Mouse (Mus musculus) forebrain, embryonic 10.5 days (tissue): ENCODE measurements around the gene Mcee. TPM values are rescaled to one million over a fixed set of nuclear protein-coding genes. Genes with fewer than 3 reads are reported as not detected.

Experiments
- DNase-seq: peaks from one replicate; pipeline ENCODE4 v3.0.0-alpha.2; 2017; ENCODE audit warnings: low spot score; ENCODE audit errors: extremely low spot score
- H3K27ac ChIP-seq: fragments of 300-500 bp; sonication (generic); 2 replicates; pipeline ENCODE4 v1.5.1; 2016; ENCODE audit warnings: mild to moderate bottlenecking
- H3K27me3 ChIP-seq: fragments of 300-500 bp; sonication (generic); 2 replicates; pipeline ENCODE4 v1.6.1; 2016; ENCODE audit warnings: mild to moderate bottlenecking; ENCODE audit not compliant: poor library complexity, severe bottlenecking
- H3K36me3 ChIP-seq: fragments of 300-500 bp; sonication (generic); replicated peaks from 2 replicates; pipeline ENCODE4 v1.6.1; 2016; ENCODE audit warnings: mild to moderate bottlenecking, moderate library complexity
- H3K4me1 ChIP-seq: fragments of 300-500 bp; sonication (generic); 2 replicates; pipeline ENCODE4 v1.6.1; 2016
- H3K4me3 ChIP-seq: fragments of 300-500 bp; sonication (generic); 2 replicates; pipeline ENCODE4 v1.5.1; 2016; ENCODE audit warnings: mild to moderate bottlenecking, moderate library complexity
- H3K9me3 ChIP-seq: fragments of 300-500 bp; sonication (generic); 2 replicates; pipeline ENCODE4 v1.6.1; 2016; ENCODE audit warnings: mild to moderate bottlenecking, moderate library complexity
- WGBS: fragments of 180-500 bp; shearing (Covaris S2); methylation state at CpG from one replicate; pipeline ENCODE4 v1.1.7; 2016; 5-methylcytosine and 5-hydroxymethylcytosine counted together
- polyA plus RNA-seq: library from polyadenylated mRNA; unstranded; fragments of >200 nt; fragmentation: Nextera tagmentation; extraction: Ambion mirVana; gene quantifications from 2 replicates; pipeline ENCODE4 v1.2.1, GENCODE M21; 2016

Gene Mcee
- polyA plus RNA-seq, 1 experiment from 2014 or later = 43.8 TPM

DNA sequence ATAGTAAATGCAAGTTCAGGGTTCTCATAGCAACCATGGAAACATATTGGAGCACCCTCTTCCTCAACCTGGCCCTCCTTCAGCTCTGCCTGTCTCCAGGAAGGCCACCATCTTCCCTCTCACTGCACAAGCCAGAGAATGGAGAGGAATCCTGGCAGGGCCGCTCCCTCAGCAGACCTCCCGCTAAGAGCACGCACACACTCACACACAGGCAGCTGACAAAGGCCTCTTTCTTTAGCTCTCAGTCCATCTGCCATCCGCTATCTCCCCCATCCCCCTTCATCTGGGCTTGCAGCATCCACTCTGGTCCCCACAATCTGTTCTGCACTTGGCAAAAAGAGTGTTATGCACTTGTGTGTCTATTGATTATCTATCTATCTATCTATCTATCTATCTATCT lies 59.0 kb downstream of the Mcee start:
- Histone ChIP-seq H3K9me3 (no peaks in the 10 kb centered on the region), H3K27ac (no peak overlapping the region), H3K27me3 (no peaks in the 10 kb centered on the region), H3K4me3 (no peak overlapping the region), H3K36me3 (no peaks in the 10 kb centered on the region), H3K4me1 (0 out of 2 replicates have a peak, but pooled peaks cover 3% of the 10 kb centered on the region)
- no peak for DNase-seq
- 45% methylated on average over 4 of the region's 4 CpGs for WGBS

DNA sequence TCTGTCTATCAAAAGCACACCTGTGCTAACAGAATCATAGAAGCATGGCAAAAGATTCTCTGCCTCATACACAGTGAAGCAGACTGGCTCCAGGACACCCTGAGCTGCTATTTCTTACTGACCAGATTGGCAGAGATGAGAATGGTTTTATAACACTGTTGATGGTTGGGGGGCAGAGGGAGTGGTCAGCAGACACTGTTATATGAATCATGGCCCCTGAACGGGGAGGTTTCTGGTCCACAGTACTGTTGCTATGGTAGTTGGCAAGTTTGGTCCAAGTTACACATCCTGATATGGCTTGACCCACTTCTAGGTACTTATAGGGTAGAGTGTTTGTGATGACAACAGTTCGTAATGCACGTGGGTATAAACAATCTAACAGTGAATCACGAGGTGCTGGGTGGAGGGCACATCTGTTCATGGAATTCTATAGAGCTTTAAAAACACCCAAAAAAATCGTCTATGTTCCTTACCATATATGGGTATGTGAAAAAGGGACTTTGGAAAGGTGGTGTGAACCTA lies 59.5 kb downstream of the Mcee start:
- Histone ChIP-seq H3K4me1 (0 out of 2 replicates have a peak, but pooled peaks cover 3% of the 10 kb centered on the region), H3K9me3 (no peaks in the 10 kb centered on the region), H3K27ac (no peak overlapping the region), H3K4me3 (no peak overlapping the region), H3K36me3 (no peaks in the 10 kb centered on the region), H3K27me3 (no peaks in the 10 kb centered on the region)
- DNase-seq = no peak
- WGBS = 90% methylated on average over 5 of the region's 5 CpGs

DNA sequence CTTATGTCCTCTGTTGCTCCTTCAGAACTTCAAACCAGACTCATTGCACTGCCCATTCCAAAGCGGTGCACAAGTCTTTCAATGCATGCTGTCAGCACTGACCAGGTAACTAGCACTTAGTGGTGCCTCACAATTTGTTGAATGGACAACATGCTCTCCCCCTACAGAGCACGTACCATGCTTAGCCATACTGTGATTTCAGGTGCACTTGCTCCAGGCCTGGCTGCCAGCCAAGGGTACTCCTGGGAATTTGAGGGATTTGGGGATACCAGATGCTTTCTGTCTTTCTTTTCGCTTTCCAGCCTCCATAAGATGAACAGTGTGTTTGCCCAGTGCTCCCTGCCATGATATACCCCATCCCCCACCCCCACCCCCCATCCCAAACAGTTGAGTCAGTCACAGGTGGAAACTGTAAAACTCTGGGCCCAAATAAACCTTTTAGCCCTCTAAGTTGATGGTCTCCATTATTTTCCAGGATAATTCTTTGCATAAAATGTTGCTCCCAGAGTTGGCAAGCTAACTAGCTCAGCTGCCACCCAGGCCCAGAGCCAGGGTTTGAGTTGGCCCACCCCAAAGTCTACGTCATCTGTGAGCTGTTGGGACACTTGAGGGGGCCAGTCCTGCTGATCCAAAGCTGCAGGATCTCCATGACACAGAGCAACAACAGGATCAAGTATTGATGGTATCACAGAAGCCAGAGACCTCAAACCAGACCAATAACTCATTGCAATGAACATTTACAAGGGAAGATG lies 60.2 kb downstream of the Mcee start:
- Histone ChIP-seq H3K4me3 (no peak overlapping the region), H3K4me1 (0 out of 2 replicates have a peak, but pooled peaks cover 3% of the 10 kb centered on the region), H3K27ac (no peak overlapping the region), H3K9me3 (no peaks in the 10 kb centered on the region), H3K36me3 (no peaks in the 10 kb centered on the region), H3K27me3 (no peaks in the 10 kb centered on the region)
- WGBS = 86% methylated on average over 4 of the region's 4 CpGs
- DNase-seq = no peak

DNA sequence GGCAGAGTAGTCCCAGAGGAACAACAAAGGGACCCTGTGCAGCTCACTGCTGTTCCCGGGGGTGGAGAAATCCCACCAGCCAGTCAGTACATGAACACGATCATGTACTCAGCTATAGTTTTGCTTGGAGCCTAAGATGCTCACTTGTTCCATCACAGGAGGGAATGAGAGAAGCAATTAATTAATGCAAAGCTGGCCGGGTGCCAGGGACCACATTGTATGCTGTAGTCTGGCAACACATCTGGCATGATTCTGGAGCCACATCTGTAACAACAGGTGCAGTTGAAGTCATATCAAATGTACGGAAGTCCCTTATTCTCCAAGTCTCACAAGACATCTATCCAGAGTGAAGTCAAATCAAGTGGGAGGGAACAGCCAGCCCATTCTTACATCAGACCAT lies 63.8 kb downstream of the Mcee start:
- 0 out of 2 replicates have a peak, but pooled peaks cover 3% of the 10 kb centered on the region for H3K4me1 ChIP-seq
- no peak overlapping the region for H3K4me3 ChIP-seq
- H3K36me3 ChIP-seq = no peaks in the 10 kb centered on the region
- no peaks in the 10 kb centered on the region for H3K27me3 ChIP-seq
- WGBS = 91% methylated on average over 4 of the region's 4 CpGs
- no peak for DNase-seq
- no peaks in the 10 kb centered on the region for H3K9me3 ChIP-seq
- no peak overlapping the region for H3K27ac ChIP-seq

DNA sequence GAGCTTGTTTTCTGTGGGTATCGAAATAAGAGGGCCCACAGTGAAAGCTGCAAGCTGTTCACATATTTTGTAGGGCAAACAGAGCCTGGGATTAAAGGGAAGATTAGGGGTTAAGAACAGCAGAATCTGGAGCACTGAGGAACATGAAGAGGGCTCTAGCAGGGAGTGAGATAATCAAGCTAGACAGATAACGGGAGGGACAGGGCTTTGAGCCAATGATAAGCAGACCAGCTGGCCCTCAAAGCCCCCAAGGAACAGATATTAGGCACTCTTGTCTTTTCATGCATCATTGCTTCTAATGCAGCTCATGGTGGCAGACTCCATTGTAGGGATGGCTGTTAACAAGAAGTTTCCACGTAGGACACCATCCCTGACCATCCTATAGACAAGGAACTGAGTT lies 64.3 kb downstream of the Mcee start:
- H3K36me3 ChIP-seq = no peaks in the 10 kb centered on the region
- no peaks in the 10 kb centered on the region for H3K27me3 ChIP-seq
- H3K4me1 ChIP-seq = no peaks in the 10 kb centered on the region
- H3K4me3 ChIP-seq = no peak overlapping the region
- 81% methylated on average over 3 of the region's 3 CpGs for WGBS
- H3K9me3 ChIP-seq = no peaks in the 10 kb centered on the region
- no peak for DNase-seq
- H3K27ac ChIP-seq = no peak overlapping the region

DNA sequence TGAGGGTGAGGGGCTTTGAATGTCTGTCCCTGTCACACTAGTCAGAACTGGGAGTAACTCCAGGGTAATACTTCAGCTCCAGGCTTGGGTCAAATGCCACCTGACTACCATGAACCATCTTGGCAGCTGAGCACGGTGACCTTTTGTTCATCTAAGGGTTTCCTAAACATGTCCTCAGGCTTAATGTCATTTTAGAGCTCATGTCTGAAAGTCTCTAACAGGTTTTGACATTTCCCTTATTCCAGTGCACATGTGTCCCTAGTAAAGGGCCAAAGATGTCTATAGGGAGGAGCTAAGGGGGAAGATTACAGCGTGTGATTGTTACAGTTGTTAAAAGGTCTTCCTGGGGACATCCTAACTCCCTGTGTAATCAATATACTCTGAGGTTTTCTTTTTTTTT lies 65.4 kb downstream of the Mcee start:
- Histone ChIP-seq H3K27ac (no peak overlapping the region), H3K4me1 (no peaks in the 10 kb centered on the region), H3K27me3 (no peaks in the 10 kb centered on the region), H3K9me3 (no peaks in the 10 kb centered on the region), H3K36me3 (no peaks in the 10 kb centered on the region), H3K4me3 (no peak overlapping the region)
- 85% methylated on average over 2 of the region's 2 CpGs for WGBS
- no peak for DNase-seq

Other genes starting within 250 kb of the Mcee start
- gene Trpm1, start 238.8 kb upstream of the Mcee start, polyA plus RNA-seq = 6.9 and 19.4 TPM in 2 replicates
- 10.2 and 11.5 TPM in 2 replicates for gene Mtmr10, start 105.0 kb upstream of the Mcee start, polyA plus RNA-seq
- 9.5 and 10.4 TPM in 2 replicates for gene Fan1, start 18.5 kb upstream of the Mcee start, polyA plus RNA-seq
- gene Mphosph10, start 339 bp upstream of the Mcee start, polyA plus RNA-seq = 58.8 and 64.7 TPM in 2 replicates
- 42.3 and 46.1 TPM in 2 replicates for gene Apba2, start 109.1 kb downstream of the Mcee start, polyA plus RNA-seq